Mouse (Mus musculus) C2C12 (cell line): ENCODE results near the gene Fryl. TPM values are rescaled to one million over a fixed set of nuclear protein-coding genes. Genes with fewer than 3 reads are reported as not detected.

Experiments
- H3K27me3 ChIP-seq: one replicate; pipeline ENCODE4 v1.6.1; 2011; ENCODE audit not compliant: control insufficient read depth, insufficient read depth, insufficient read length
- H3K36me3 ChIP-seq: one replicate; pipeline ENCODE4 v1.6.1; 2011; ENCODE audit not compliant: control insufficient read depth, insufficient read depth
- H3K4me3 ChIP-seq: one replicate; pipeline ENCODE4 v1.5.1; 2011; ENCODE audit warnings: mild to moderate bottlenecking, control low read depth; ENCODE audit not compliant: poor library complexity, insufficient read depth, severe bottlenecking
- H3K79me2 ChIP-seq: one replicate; pipeline ENCODE4 v1.6.1; 2011; ENCODE audit not compliant: control insufficient read depth, insufficient read depth
- H3K79me3 ChIP-seq: one replicate; pipeline ENCODE4 v1.6.1; 2011; ENCODE audit warnings: low read depth, control low read depth
- H3ac ChIP-seq: one replicate; pipeline ENCODE3; 2011; ENCODE audit warnings: low read depth; ENCODE audit not compliant: control insufficient read depth, insufficient read length
- CEBPB ChIP-seq: IDR thresholded peaks from one replicate; pipeline ENCODE4 v1.6.1; 2011; ENCODE audit warnings: low read depth, mild to moderate bottlenecking, control low read depth, moderate library complexity
- CTCF ChIP-seq: IDR thresholded peaks from one replicate; pipeline ENCODE4 v1.5.1; 2011; ENCODE audit not compliant: control insufficient read depth, insufficient read depth, insufficient read length
- FOSL1 ChIP-seq: IDR thresholded peaks from one replicate; pipeline ENCODE4 v1.8.0; 2011; ENCODE audit warnings: mild to moderate bottlenecking, low read length; ENCODE audit not compliant: poor library complexity, insufficient read depth, severe bottlenecking
- MAX ChIP-seq: IDR thresholded peaks from one replicate; pipeline ENCODE4 v1.6.1; 2011; ENCODE audit warnings: mild to moderate bottlenecking, control low read depth
- MYOD1 ChIP-seq: IDR thresholded peaks from one replicate; pipeline ENCODE4 v1.6.1; 2011; ENCODE audit warnings: low read depth; ENCODE audit not compliant: control insufficient read depth, insufficient read length
- MYOG ChIP-seq: IDR thresholded peaks from one replicate; pipeline ENCODE4 v1.6.1; 2011; ENCODE audit not compliant: control insufficient read depth, insufficient read length; ENCODE audit errors: extremely low read depth
- USF1 ChIP-seq: IDR thresholded peaks from one replicate; pipeline ENCODE4 v1.6.1; 2011; ENCODE audit warnings: low read depth, mild to moderate bottlenecking, control low read depth, moderate library complexity
- polyA plus RNA-seq: library from polyadenylated mRNA; unstranded; fragments of >200 nt; fragmentation: generic; extraction: Trizol; gene quantifications from one replicate; pipeline ENCODE4 v1.2.1, GENCODE M21; 2012; ENCODE audit warnings: missing spikeins

Fryl gene
- polyA plus RNA-seq, 1 experiment = 13.2 TPM

DNA sequence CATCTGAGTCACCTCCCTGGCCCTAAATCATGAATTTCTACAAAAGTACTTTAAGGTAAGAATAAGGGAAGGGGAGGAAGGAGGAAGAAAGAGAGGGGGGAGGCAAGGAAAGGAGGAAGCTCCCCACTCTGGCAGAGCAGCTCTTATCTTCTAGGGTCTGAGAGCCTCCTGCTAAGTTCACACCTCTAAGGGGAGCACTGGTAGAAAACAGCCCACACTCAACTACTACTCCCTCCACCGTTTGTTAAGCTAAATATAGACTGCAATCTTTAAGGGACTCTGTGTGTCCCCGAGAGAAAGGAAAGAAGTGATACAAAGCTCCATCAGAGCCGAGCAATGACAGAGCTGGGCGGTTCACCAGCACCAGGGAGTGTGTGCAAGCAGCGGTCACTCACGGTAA lies 24.6 kb downstream of the Fryl start:
- TF ChIP-seq USF1 = no peak
- no peak for TF ChIP-seq CEBPB
- TF ChIP-seq MAX = no peak
- TF ChIP-seq MYOG = no peak
- no peak for TF ChIP-seq MYOD1
- TF ChIP-seq CTCF = no peak
- no peak for TF ChIP-seq FOSL1
- no peaks in the 10 kb centered on the region for H3K36me3 ChIP-seq
- H3ac ChIP-seq = no peak overlapping the region
- no peaks in the 10 kb centered on the region for H3K27me3 ChIP-seq
- H3K4me3 ChIP-seq = no peak overlapping the region
- H3K79me2 ChIP-seq = peaks cover 62% of the 10 kb centered on the region
- peaks cover 8% of the 10 kb centered on the region for H3K79me3 ChIP-seq

- peaks cover 4% of the 10 kb centered on the region for H3K79me3 ChIP-seq
- H3K4me3 ChIP-seq = no peak overlapping the region
- H3K27me3 ChIP-seq = no peaks in the 10 kb centered on the region
- H3K79me2 ChIP-seq = peaks cover 54% of the 10 kb centered on the region
- TF ChIP-seq CTCF = no peak
- no peak for TF ChIP-seq FOSL1
- no peak for TF ChIP-seq USF1
- TF ChIP-seq CEBPB = no peak
- no peak for TF ChIP-seq MYOD1
- no peak for TF ChIP-seq MYOG
- TF ChIP-seq MAX = no peak
- no peak overlapping the region for H3ac ChIP-seq
- H3K36me3 ChIP-seq = no peaks in the 10 kb centered on the region
Measured at GRCm38 (mm10) chr5:73230171-73230570, 26.2 kb downstream of the Fryl start.

DNA sequence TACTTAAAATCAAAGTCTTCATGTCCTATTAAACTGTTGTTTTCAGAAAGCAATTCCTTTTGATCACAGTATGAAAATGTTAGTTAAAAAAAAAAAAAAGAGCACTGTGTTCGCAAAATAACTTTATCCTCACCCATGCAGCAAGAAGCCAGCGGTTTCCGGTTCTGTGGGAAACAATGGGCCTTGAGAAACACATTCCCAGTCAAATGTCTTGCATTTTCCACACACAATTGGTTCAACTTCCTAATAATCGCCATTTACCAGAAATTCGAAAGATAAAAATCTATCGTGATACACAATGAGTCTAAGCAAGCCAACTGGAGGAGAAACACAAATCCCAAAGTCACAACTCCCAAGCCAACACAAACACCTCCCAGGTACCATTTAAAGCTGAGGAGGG lies 27.0 kb downstream of the Fryl start:
- Histone ChIP-seq H3K27me3 (no peaks in the 10 kb centered on the region), H3K4me3 (no peak overlapping the region), H3K36me3 (no peaks in the 10 kb centered on the region), H3K79me2 (peaks cover 54% of the 10 kb centered on the region), H3K79me3 (peaks cover 4% of the 10 kb centered on the region), H3ac (no peak overlapping the region)
- TF ChIP-seq USF1 (no peak), FOSL1 (no peak)

DNA sequence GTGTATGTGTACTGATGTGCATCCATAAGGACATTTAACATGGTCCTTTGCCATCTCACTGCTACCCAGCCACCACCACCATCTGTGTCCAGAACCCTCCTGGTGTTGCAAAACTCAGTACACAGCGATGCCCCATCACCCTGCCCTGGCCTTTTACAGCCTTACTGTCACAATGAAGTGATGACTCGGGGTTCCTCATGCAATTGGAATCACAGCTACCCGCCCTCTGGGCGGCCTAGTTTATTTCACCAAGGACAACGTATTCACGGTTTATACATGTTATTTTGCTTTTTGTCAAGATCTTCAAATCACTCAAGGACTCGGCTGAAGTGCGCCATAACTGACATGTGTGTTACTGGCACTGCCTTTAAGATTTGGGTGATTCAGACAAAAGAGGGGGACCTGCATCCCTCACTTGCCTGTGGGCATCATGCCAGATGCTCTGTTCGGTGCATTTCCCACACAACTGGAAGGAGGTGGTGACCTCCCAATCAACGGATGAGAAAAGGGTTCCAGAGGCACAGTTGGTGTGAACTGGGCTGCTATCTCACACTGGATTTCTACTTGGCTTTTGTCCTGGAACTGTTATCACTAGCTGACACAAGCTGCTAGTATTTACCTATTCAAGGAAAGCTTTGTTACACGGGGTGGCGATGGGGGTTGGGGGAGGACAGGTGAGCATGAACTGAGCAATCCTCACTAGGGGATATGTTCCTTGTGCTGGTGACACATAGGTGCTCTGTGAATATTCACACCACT lies 27.9 kb downstream of the Fryl start:
- H3K4me3 ChIP-seq = no peak overlapping the region
- H3K79me2 ChIP-seq = peaks cover 52% of the 10 kb centered on the region
- H3ac ChIP-seq = no peak overlapping the region
- TF ChIP-seq USF1 (no peak), MAX (no peak), FOSL1 (no peak), MYOD1 (no peak), CEBPB (no peak), MYOG (no peak)
- no peaks in the 10 kb centered on the region for H3K27me3 ChIP-seq
- peaks cover 4% of the 10 kb centered on the region for H3K79me3 ChIP-seq
- H3K36me3 ChIP-seq = no peaks in the 10 kb centered on the region

DNA sequence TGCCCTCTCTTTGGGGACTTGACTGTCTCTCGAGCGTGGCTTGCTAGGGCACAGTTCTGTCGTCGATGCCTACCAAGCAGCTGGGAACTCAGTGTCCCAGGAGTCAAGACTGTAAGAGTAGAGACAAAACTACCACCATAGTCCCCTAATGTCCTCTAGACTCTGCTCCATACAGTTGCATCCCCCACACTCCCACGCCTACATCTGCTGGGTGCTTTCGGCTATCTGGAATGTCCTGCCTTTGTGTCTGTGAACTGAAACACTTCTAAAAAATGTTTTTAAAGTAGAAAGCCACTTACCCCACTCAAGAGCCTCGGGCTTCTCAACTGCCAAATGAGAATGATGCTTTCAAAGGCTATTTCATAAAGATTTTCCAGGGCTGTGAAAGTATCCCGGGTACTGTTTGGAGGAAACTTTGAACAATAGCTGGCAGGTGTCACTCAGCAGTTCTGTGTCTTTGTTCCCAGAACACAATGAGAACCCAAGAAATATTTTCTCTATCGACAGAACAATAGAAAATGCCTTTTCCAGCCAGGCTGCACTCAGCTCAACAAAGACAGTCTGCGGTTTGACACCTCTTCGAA lies 28.8 kb downstream of the Fryl start:
- peaks cover 4% of the 10 kb centered on the region for H3K79me3 ChIP-seq
- no peak for TF ChIP-seq CTCF
- TF ChIP-seq USF1 = no peak
- no peak for TF ChIP-seq MAX
- TF ChIP-seq MYOG = no peak
- TF ChIP-seq FOSL1 = no peak
- no peak for TF ChIP-seq MYOD1
- TF ChIP-seq CEBPB = no peak
- no peaks in the 10 kb centered on the region for H3K27me3 ChIP-seq
- H3K36me3 ChIP-seq = no peaks in the 10 kb centered on the region
- no peak overlapping the region for H3K4me3 ChIP-seq
- H3K79me2 ChIP-seq = peaks cover 45% of the 10 kb centered on the region
- H3ac ChIP-seq = no peak overlapping the region

DNA sequence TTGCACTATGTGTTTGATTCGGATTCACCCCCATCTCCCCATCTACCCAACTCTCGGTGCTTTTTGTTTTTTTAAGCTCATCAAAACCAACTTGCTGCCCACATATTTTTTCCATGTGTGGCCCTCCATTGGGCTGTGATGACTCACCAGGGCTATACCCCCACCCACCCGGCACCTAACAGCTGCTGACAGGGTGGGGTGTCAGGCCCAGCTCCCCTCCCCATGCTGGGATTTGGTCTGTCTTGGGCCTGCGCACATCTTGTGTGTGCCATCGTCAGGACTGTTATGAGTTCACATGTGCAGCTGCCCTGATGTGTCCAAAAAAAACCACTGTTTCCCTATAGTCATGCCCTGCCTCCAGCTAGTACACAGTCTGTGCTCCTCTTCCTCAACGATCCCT lies 33.4 kb downstream of the Fryl start:
- peaks cover 24% of the 10 kb centered on the region for H3K79me2 ChIP-seq
- TF ChIP-seq FOSL1 = peak; percentile 19
- TF ChIP-seq MYOD1 = peak; percentile 93
- no peak for TF ChIP-seq CEBPB
- H3K4me3 ChIP-seq = no peak overlapping the region
- H3ac ChIP-seq = no peak overlapping the region
- H3K27me3 ChIP-seq = no peaks in the 10 kb centered on the region
- peaks cover 7% of the 10 kb centered on the region for H3K79me3 ChIP-seq
- no peaks in the 10 kb centered on the region for H3K36me3 ChIP-seq
